Mouse (Mus musculus): Measurements from ENCODE around the gene Dscaml1. TPM values are rescaled to one million over a fixed set of nuclear protein-coding genes. Genes with fewer than 3 reads are reported as not detected.

Dscaml1 gene
- polyA plus RNA-seq, 1 experiment from 2014 or later = 0.05 TPM

DNA sequence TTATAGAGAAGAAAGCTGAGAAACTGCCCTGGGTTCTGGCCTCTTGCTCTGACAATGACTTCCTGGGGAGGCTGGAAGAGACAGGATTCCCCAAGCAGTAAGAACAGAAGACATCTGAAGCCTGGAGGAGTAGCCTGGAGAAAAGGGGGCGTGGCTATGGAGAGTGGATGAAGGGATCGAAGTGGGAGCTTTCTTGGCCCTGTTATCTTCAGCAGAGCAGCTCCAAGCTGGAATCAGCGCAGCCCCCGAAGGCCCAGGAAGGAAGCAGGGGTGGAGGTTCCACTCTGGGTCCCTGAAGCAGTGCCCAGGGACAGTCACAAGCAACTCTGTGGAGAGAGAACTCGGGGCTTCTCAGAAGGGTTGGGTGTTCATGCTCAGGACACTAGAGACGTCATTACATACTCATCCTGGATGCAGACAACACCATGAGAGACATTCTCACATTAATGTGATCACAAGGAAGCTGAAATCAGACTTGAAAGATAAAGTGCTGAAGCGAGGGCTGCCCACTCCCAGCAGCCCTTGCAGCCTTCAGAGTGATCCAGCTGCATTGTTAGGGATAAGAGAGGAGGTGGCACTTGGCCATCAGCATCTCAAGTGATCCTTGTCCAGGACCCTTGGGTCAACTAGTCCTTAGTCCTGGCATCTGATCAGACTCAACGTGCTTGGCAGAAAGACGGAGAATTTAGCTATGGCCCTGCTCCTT lies 146.5 kb downstream of the Dscaml1 start:
- no peak for ATAC-seq (ENCODE audit: insufficient number of reproducible peaks, low FRiP score)
- Histone ChIP-seq H3K4me1 (replicated peaks) (peaks cover 19% of the 10 kb centered on the region), H3K4me2 (no peak overlapping the region), H3K4me3 (no peak overlapping the region), H3K27me3 (replicated peaks) (no peaks in the 10 kb centered on the region), H3K36me3 (no peaks in the 10 kb centered on the region), H3K9ac (no peak overlapping the region), H3K27ac (ENCODE audit: poor library complexity, severe bottlenecking) (no peak overlapping the region), H3K9me3 (replicated peaks) (no peaks in the 10 kb centered on the region)
- WGBS = 19% methylated on average over 9 of the region's 9 CpGs

DNA sequence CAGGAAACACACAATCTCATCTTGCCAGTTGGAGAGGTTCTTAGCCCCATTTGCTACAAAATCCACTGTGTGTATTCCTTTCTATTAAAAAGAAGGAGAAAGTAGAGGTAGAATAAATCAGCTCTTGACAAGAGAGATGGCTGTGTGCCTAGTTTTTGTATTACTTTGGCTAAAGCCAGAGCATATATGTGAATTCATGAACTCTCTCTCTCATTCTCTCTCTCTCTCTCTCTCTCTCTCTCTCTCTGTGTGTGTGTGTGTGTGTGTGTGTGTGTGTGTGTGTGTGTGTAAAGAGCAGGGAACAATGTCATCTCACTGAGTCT lies 147.0 kb downstream of the Dscaml1 start:
- no peak for ATAC-seq (ENCODE audit: insufficient number of reproducible peaks, low FRiP score)
- H3K27ac ChIP-seq (ENCODE audit: poor library complexity, severe bottlenecking) = no peak overlapping the region

GRCm38 (mm10) chr9:45574021-45574420 lies 147.6 kb downstream of the Dscaml1 start:
- peaks cover 19% of the 10 kb centered on the region for H3K4me1 ChIP-seq (replicated peaks)
- ATAC-seq (ENCODE audit: insufficient number of reproducible peaks, low FRiP score) = no peak
- H3K27me3 ChIP-seq (replicated peaks) = no peaks in the 10 kb centered on the region
- H3K27ac ChIP-seq (ENCODE audit: poor library complexity, severe bottlenecking) = no peak overlapping the region
- no peaks in the 10 kb centered on the region for H3K9me3 ChIP-seq (replicated peaks)
- H3K4me2 ChIP-seq = no peak overlapping the region
- H3K36me3 ChIP-seq = no peaks in the 10 kb centered on the region
- no peak overlapping the region for H3K9ac ChIP-seq
- no peak overlapping the region for H3K4me3 ChIP-seq
- WGBS = 58% methylated on average over 8 of the region's 8 CpGs

More for the DNA sequence above, 147.0 kb downstream of the Dscaml1 start:
- H3K9ac ChIP-seq = no peak overlapping the region
- H3K4me2 ChIP-seq = no peak overlapping the region
- no peak overlapping the region for H3K4me3 ChIP-seq
- H3K27me3 ChIP-seq (replicated peaks) = no peaks in the 10 kb centered on the region
- H3K4me1 ChIP-seq (replicated peaks) = peaks cover 19% of the 10 kb centered on the region
- H3K9me3 ChIP-seq (replicated peaks) = no peaks in the 10 kb centered on the region
- no peaks in the 10 kb centered on the region for H3K36me3 ChIP-seq

GRCm38 (mm10) chr9:45580069-45580795 lies 153.8 kb downstream of the Dscaml1 start:
- Histone ChIP-seq H3K9me3 (replicated peaks) (no peaks in the 10 kb centered on the region), H3K36me3 (no peaks in the 10 kb centered on the region), H3K4me3 (no peak overlapping the region), H3K4me2 (peak overlapping the region; percentile 45), H3K27me3 (replicated peaks) (peaks cover 11% of the 10 kb centered on the region), H3K9ac (no peak overlapping the region), H3K4me1 (replicated peaks) (peaks cover 15% of the 10 kb centered on the region), H3K27ac (ENCODE audit: poor library complexity, severe bottlenecking) (no peak overlapping the region)
- 33% methylated on average over 16 of the region's 16 CpGs for WGBS
- ATAC-seq (ENCODE audit: insufficient number of reproducible peaks, low FRiP score) = no peak

DNA sequence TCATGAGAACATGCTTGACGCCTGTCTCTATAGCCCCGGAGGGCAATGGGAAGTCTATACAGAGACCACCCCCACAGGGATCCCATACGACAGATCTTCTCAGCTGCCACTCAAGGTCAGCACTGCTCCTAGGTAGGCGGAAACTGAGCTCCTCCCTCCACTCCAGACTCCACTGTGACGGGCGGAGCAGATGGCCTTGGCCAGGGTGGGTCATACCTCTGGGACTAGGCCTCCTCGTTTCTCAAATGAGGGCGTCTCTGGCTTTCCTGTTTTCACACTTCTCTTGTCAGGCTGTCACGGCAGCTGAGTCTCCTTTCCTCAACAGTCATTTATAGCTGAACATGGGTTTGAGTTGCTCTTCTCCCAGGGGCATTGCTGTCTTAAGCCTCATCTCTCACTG lies 160.0 kb downstream of the Dscaml1 start:
- no peak overlapping the region for H3K4me2 ChIP-seq
- no peak overlapping the region for H3K27ac ChIP-seq (ENCODE audit: poor library complexity, severe bottlenecking)
- WGBS = 48% methylated on average over 9 of the region's 9 CpGs
- ATAC-seq (ENCODE audit: insufficient number of reproducible peaks, low FRiP score) = no peak
- H3K9ac ChIP-seq = no peak overlapping the region
- H3K36me3 ChIP-seq = no peaks in the 10 kb centered on the region
- H3K27me3 ChIP-seq (replicated peaks) = peaks cover 16% of the 10 kb centered on the region
- no peaks in the 10 kb centered on the region for H3K4me1 ChIP-seq (replicated peaks)
- H3K4me3 ChIP-seq = no peak overlapping the region
- no peaks in the 10 kb centered on the region for H3K9me3 ChIP-seq (replicated peaks)

- WGBS = 86% methylated on average over 7 of the region's 7 CpGs
- Histone ChIP-seq H3K9me3 (replicated peaks) (no peaks in the 10 kb centered on the region), H3K36me3 (no peaks in the 10 kb centered on the region), H3K4me2 (no peak overlapping the region), H3K27ac (ENCODE audit: poor library complexity, severe bottlenecking) (no peak overlapping the region), H3K4me3 (no peak overlapping the region), H3K4me1 (replicated peaks) (no peaks in the 10 kb centered on the region), H3K9ac (no peak overlapping the region), H3K27me3 (replicated peaks) (peaks cover 14% of the 10 kb centered on the region; the same call in 1 of the 2 replicates)
- no peak for ATAC-seq (ENCODE audit: insufficient number of reproducible peaks, low FRiP score)
Observed at GRCm38 (mm10) chr9:45587704-45588103, 161.3 kb downstream of the Dscaml1 start.

DNA sequence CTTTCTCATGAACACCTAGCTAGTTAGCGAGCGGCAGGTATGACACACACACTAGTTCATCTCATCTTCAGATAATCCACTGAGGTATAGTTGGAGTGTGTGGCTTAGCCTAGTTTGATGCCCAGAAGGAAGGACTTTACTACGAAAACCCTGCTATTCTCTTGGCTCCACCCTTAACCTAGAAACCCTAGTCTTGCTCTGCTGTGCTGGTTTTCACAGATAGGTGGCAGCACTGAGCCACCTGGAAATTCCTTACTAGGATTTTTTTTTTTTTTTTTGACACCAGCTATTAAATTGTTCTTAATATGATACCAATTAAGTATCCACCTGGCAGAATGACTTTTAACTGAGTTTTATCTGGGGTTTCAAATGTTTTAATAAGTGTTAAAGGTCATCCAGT lies 163.4 kb downstream of the Dscaml1 start:
- WGBS = 76% methylated on average over 3 of the region's 3 CpGs
- Histone ChIP-seq H3K9me3 (replicated peaks) (no peaks in the 10 kb centered on the region), H3K9ac (no peak overlapping the region), H3K4me2 (no peak overlapping the region), H3K4me3 (no peak overlapping the region), H3K27ac (ENCODE audit: poor library complexity, severe bottlenecking) (no peak overlapping the region), H3K27me3 (replicated peaks) (peaks cover 7% of the 10 kb centered on the region), H3K4me1 (replicated peaks) (no peaks in the 10 kb centered on the region), H3K36me3 (no peaks in the 10 kb centered on the region)
- no peak for ATAC-seq (ENCODE audit: insufficient number of reproducible peaks, low FRiP score)

- 80% methylated on average over 2 of the region's 2 CpGs for whole genome bisulfite sequencing
- H3K4me3 ChIP-seq = no peak overlapping the region
- no peaks in the 10 kb centered on the region for H3K4me1 ChIP-seq (replicated peaks)
- no peak overlapping the region for H3K27ac ChIP-seq (ENCODE audit: poor library complexity, severe bottlenecking)
- no peak overlapping the region for H3K9ac ChIP-seq
- H3K27me3 ChIP-seq (replicated peaks) = peaks cover 6% of the 10 kb centered on the region
- no peak overlapping the region for H3K4me2 ChIP-seq
- no peaks in the 10 kb centered on the region for H3K36me3 ChIP-seq
- ATAC-seq (ENCODE audit: insufficient number of reproducible peaks, low FRiP score) = no peak
- no peaks in the 10 kb centered on the region for H3K9me3 ChIP-seq (replicated peaks)
Observed at GRCm38 (mm10) chr9:45591061-45591460, 164.6 kb downstream of the Dscaml1 start.

- no peak for ATAC-seq (ENCODE audit: insufficient number of reproducible peaks, low FRiP score)
- H3K9ac ChIP-seq = no peak overlapping the region
- 78% methylated on average over 9 of the region's 9 CpGs for WGBS
Observed at GRCm38 (mm10) chr9:45592374-45592773, 165.9 kb downstream of the Dscaml1 start.

DNA sequence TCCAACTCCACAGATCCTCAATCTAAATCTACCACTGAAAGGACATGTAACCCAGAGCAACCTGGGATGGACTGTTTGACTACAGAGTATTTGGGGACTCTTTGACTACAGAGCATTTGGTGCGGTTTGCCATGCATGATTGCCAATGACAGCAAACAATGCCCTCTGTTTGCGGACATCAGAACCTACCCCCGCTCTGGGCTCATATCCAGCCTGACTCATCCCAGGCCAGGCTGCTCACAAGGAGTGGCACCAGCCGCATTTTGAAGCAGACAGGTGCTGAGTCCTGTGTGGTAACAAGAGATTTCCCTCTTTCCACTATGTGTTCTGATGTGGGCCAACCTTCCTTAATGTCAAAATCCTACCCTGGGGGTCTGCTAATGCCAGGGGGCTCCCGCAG lies 171.7 kb downstream of the Dscaml1 start:
- no peak for ATAC-seq (ENCODE audit: insufficient number of reproducible peaks, low FRiP score)
- H3K9ac ChIP-seq = no peak overlapping the region

More at GRCm38 (mm10) chr9:45592374-45592773, 165.9 kb downstream of the Dscaml1 start:
- no peak overlapping the region for H3K4me3 ChIP-seq
- H3K27me3 ChIP-seq (replicated peaks) = peaks cover 10% of the 10 kb centered on the region
- no peaks in the 10 kb centered on the region for H3K9me3 ChIP-seq (replicated peaks)
- no peak overlapping the region for H3K27ac ChIP-seq (ENCODE audit: poor library complexity, severe bottlenecking)
- H3K4me1 ChIP-seq (replicated peaks) = no peaks in the 10 kb centered on the region
- no peaks in the 10 kb centered on the region for H3K36me3 ChIP-seq
- H3K4me2 ChIP-seq = no peak overlapping the region

GRCm38 (mm10) chr9:45599377-45599776 lies 172.9 kb downstream of the Dscaml1 start:
- H3K4me2 ChIP-seq = no peak overlapping the region
- H3K27ac ChIP-seq (ENCODE audit: poor library complexity, severe bottlenecking) = no peak overlapping the region
- no peaks in the 10 kb centered on the region for H3K4me1 ChIP-seq (replicated peaks)
- peaks cover 22% of the 10 kb centered on the region for H3K27me3 ChIP-seq (replicated peaks)
- WGBS = 49% methylated on average over 4 of the region's 4 CpGs
- no peak for ATAC-seq (ENCODE audit: insufficient number of reproducible peaks, low FRiP score)
- no peaks in the 10 kb centered on the region for H3K36me3 ChIP-seq
- no peak overlapping the region for H3K9ac ChIP-seq
- H3K4me3 ChIP-seq = no peak overlapping the region
- H3K9me3 ChIP-seq (replicated peaks) = no peaks in the 10 kb centered on the region

More for the DNA sequence above, 171.7 kb downstream of the Dscaml1 start:
- no peaks in the 10 kb centered on the region for H3K9me3 ChIP-seq (replicated peaks)
- no peaks in the 10 kb centered on the region for H3K36me3 ChIP-seq
- H3K4me3 ChIP-seq = no peak overlapping the region
- H3K27ac ChIP-seq (ENCODE audit: poor library complexity, severe bottlenecking) = no peak overlapping the region
- H3K4me1 ChIP-seq (replicated peaks) = no peaks in the 10 kb centered on the region
- no peak overlapping the region for H3K4me2 ChIP-seq
- peaks cover 22% of the 10 kb centered on the region for H3K27me3 ChIP-seq (replicated peaks)
- WGBS = 82% methylated on average over 5 of the region's 5 CpGs
